Mouse (Mus musculus): ENCODE data around the gene Wipi1.

Gene Wipi1

DNA sequence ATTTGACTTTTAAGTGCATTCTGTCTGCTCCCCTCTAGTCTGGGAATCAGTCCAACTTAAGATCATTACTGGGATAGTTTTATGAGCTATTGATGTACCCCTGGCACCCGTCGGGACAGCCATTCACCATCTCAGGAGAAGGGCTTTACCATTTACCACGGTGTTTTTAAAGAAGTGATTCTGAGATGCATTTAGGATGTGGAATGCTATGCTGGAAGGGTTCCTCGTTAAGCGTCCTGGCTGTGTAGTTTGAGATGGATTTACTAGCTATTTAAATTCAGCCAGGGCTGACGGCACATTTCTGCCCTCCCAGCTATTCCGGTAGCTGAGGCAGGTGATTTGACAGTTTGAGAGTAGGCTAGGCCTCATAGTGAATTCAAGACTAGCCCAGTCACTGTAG, 67.3 kb downstream of the Wipi1 start:
- no peak for DNase-seq (ENCODE audit: low read depth in 2 of 2, low spot score in 2 of 2)

DNA sequence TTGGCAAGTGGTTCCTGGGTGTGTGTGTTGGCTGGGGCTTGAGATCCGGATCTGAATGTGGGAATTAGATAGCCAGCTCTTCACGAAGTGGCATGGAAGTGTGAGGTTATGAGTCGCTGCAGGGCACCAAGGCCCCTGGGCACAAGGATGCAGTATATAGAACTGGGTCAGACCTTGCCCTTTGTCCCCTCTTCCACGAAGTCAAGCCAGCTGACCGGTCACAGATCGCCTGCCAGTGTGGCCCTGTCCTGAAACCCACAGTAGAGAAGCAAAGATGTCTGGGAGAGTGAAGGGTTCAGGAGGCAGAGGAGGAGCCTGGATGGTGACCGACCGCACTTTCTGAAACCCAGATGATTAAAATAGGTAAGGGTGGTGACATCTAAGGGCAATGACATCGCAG, 68.3 kb downstream of the Wipi1 start:
- no peak for DNase-seq (ENCODE audit: low read depth in 2 of 2, low spot score in 2 of 2)

DNA sequence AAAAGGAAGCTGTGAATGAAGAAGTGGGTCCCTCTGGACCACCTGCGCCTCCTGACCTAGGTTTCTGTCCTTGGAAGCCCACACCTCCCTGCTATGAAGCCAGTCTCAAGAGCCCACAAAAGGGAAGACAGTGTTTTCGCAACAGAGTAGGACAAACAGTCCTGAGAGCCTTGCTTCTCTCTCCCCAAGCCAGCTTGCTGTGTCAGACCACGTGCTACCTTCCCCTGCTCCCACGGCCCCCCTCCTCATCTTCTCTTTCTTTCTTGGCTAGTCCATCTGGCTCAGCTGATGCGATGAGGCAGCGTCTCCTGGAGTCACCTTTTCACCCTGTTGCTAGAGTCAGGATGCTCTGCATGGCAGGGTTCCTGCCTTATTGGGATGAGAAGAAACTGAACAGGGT, 72.5 kb downstream of the Wipi1 start:
- no peak for DNase-seq (ENCODE audit: low read depth in 2 of 2, low spot score in 2 of 2)

DNA sequence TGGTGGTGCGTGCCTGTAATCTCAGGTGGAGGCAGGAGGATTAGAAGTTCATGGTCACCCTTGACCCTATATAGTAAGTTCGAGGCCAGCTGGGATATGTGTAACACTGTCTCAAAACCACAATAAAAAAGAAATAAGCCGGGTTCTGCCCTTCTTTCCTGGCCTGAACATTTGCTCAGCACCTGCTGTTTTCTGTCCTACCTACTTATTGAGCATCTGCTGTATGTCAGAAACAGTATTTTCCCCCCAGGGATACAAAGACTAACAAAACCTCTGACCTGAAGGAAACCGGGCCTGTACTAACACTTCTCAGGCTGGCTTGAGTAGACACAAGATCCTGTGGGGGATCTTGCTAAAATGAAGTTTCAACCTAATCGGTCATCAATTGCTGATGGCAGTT, 74.8 kb downstream of the Wipi1 start:
- no peak for DNase-seq (ENCODE audit: low read depth in 2 of 2, low spot score in 2 of 2)

DNA sequence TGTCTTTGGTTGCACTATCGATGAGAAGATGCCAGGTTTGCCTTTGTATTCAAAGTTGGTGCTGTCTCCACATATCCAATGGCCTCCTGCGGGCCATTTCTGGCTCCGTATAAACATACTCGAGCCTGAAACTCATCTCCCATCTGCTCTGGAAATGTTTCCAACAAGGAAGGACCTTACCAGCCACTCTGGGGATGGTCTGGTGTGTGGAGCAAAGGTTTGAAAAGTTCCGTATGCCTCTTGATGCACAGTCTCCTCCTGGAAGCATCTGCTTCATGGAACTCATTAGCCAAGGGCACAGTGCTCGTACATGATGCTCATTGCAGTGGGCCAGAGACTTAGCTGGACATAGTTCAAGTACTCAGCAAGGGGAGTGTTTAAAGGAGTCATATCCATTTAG, 75.8 kb downstream of the Wipi1 start:
- no peak for DNase-seq (ENCODE audit: low read depth in 2 of 2, low spot score in 2 of 2)

DNA sequence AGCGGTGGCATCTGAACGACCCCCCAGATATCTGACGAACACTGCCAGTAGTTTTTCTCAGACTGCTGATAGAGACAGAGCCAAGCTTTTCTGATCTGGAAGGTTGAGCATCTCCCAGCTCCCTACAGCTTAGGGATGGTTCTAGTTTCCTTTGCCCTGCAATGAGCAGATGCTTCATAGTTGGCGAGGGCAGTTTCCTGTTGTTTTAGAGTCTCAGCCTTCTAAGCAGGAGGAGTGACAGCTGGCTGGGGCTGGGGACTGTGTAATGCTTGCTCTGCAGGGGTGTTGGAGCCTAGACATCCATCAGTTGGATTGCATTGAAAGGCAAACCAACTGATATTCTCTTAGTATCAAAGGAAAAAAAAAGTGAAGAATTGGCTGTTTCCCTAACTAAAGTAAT, 81.7 kb downstream of the Wipi1 start:
- no peak for DNase-seq (ENCODE audit: low read depth in 2 of 2, low spot score in 2 of 2)

DNA sequence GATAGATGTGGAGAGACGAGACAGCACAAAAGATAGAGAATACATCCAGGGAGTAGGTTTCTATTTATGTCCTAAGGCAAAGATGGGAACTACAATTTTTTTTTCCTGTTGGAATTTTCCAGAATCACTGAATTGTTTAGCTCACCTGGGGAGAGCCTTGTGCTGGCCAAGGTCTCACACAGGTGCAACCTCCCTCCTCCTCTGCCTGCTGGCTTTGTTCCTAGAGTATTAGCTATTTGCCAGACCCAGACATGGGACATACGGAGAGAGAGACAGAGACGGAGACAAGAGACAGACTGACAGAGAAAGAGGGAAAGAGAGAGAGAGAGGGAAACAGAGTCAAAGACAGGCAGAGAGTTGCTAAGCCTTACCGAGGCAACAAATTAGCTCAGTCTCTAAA, 86.2 kb downstream of the Wipi1 start:
- no peak for DNase-seq (ENCODE audit: low read depth in 2 of 2, low spot score in 2 of 2)

DNA sequence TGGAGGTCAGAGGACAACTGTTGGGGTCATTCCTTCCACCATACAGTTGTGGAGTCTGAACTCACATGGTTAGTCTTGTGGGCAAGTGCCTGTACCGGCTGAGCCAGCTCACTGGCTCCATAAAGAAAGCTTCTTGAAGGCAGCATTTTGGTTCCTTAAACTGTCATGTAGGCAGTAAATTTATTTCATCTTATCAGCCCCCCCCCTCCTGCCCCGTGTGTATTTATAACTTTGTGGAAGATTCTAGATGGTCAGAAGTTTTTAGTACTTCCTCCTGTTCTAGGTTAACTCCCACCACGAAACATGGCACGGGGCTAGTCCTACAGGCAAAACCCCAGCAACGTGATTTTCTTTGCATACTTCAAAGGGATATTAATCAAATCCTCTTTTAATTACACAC, 86.9 kb downstream of the Wipi1 start:
- no peak for DNase-seq (ENCODE audit: low read depth in 2 of 2, low spot score in 2 of 2)

All from CD8-positive naive resting alpha-beta T cell, adult 2 months (primary cell).